9 mouse cellular contexts compared by ENCODE assay signal in the genomic region with DNA sequence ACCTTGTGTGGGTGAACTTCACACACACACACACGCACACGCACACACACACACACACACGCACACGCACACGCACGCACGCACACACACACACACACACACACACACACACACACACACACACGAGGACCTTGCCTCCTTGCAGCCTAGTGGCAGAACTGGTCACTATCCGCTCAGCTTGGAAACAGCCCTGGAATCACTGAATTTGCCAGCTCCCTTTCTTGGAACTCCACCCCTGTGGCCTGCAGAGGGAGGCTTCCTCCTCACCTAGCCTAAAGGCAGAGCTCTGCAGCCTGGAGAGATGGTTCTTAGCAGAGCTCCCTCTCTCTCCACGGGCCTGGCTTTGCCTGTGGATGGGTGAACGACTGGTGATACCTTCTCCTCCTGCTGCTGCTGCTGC. TPM values are rescaled to one million over a fixed set of nuclear protein-coding genes. Genes with fewer than 3 reads are reported as not detected.
DNase-seq lines count a peak whose midpoint lies in the region; ATAC-seq and TF ChIP-seq lines count a peak whose summit lies in the region.
"Had no signal": no experiment of that assay in that cellular context is flagged by ENCODE, and none has a peak within 500 bp of the region (broad histone marks: within the 10 kb centered on the region; RNA-seq: fewer than 3 reads in every experiment).

No protein-coding gene starts in this region.

- peaks cover 54% of the 10 kb centered on the region for H3K27me3 ChIP-seq in heart, embryonic 14.5 days (ENCODE audit: control insufficient read depth, insufficient read depth, low read length)
- H3K27me3 ChIP-seq in heart, adult 2 months (ENCODE audit: control insufficient read depth, insufficient read depth, low read length): peaks cover 9% of the 10 kb centered on the region
- no peaks in the 10 kb centered on the region for H3K27me3 ChIP-seq in forebrain, embryonic 15.5 days
- H3K27me3 ChIP-seq in midbrain, embryonic 10.5 days (ENCODE audit: low read depth, poor library complexity, severe bottlenecking): peaks cover 57% of the 10 kb centered on the region
- H3K27me3 ChIP-seq: CH12.LX had no signal

- peak overlapping the region; percentile 99 for H3K4me2 ChIP-seq in heart, embryonic 14.5 days (ENCODE audit: low read length)
- peak overlapping the region; percentile 93 for H3K4me2 ChIP-seq in forebrain, embryonic 15.5 days (replicated peaks)

- no peak for DNase-seq in heart, adult 2 months
- peak; percentile 44 for DNase-seq in cerebellum, adult 11-12 months
- peak; percentile 46 for DNase-seq in midbrain, embryonic 10.5 days (ENCODE audit: low spot score)
- no peak for DNase-seq in urinary bladder, adult 18-20 months (ENCODE audit: low spot score in 2 of 2)
- DNase-seq in spleen, adult 18-20 months: no peak
- no peak for DNase-seq in urinary bladder, postnatal 36 days (ENCODE audit: low spot score in 2 of 2)

- H3K9ac ChIP-seq in heart, embryonic 14.5 days (ENCODE audit: low read length): no peak overlapping the region
- H3K9ac ChIP-seq in heart, adult 2 months (ENCODE audit: low read depth, low read length): no peak overlapping the region
- H3K9ac ChIP-seq in forebrain, embryonic 15.5 days (replicated peaks): peak overlapping the region; percentile 73

- H3K36me3 ChIP-seq in heart, embryonic 14.5 days (ENCODE audit: control insufficient read depth, insufficient read depth, low read length): no peaks in the 10 kb centered on the region
- no peaks in the 10 kb centered on the region for H3K36me3 ChIP-seq in heart, adult 2 months (ENCODE audit: control insufficient read depth, insufficient read depth, low read length)
- 0 out of 2 replicates have a peak, but pooled peaks cover 2% of the 10 kb centered on the region for H3K36me3 ChIP-seq in forebrain, embryonic 15.5 days
- H3K36me3 ChIP-seq in midbrain, embryonic 10.5 days: peaks cover 17% of the 10 kb centered on the region

- no peak for TF ChIP-seq CTCF in heart, adult 2 months (IDR thresholded peaks at IDR 0.05)

- peak overlapping the region in 1 of 2 experiments; percentile 61; a peak in 2 of 4 replicates for H3K4me3 ChIP-seq in heart, embryonic 14.5 days (ENCODE audit: control insufficient read depth in 1 of 2, insufficient read depth in 1 of 2, low read depth in 1 of 2, low read length in 2 of 2)
- no peak overlapping the region for H3K4me3 ChIP-seq in heart, adult 2 months
- peak overlapping the region; percentile 75 for H3K4me3 ChIP-seq in forebrain, embryonic 15.5 days
- peak overlapping the region; percentile 86 for H3K4me3 ChIP-seq in midbrain, embryonic 10.5 days

- no peak for TF ChIP-seq EP300 in heart, adult 2 months (IDR thresholded peaks at IDR 0.05; ENCODE audit: insufficient read depth, low read depth, low read length)

- no peak for TF ChIP-seq POLR2A in heart, adult 2 months (IDR thresholded peaks at IDR 0.05; ENCODE audit: insufficient read depth, low read depth, low read length)

- H3K79me2 ChIP-seq in heart, adult 2 months (replicated peaks; ENCODE audit: control insufficient read depth, insufficient read depth, low read length): no peaks in the 10 kb centered on the region

- 31% methylated on average over 11 of the region's 11 CpGs for WGBS in heart, embryonic 14.5 days
- WGBS in heart, adult 2 months: 37% methylated on average over 9 of the region's 11 CpGs
- WGBS in forebrain, embryonic 15.5 days: 9% methylated on average over 11 of the region's 11 CpGs
- WGBS in midbrain, embryonic 10.5 days: 22% methylated on average over 11 of the region's 11 CpGs

- peaks cover 2% of the 10 kb centered on the region; the same call in 1 of the 2 replicates for H3K9me3 ChIP-seq in heart, embryonic 14.5 days (ENCODE audit: control insufficient read depth, low read length)
- no peaks in the 10 kb centered on the region for H3K9me3 ChIP-seq in forebrain, embryonic 15.5 days
- peaks cover 7% of the 10 kb centered on the region for H3K9me3 ChIP-seq in midbrain, embryonic 10.5 days (replicated peaks)

- no peak overlapping the region for H3K27ac ChIP-seq in heart, embryonic 14.5 days (replicated peaks in 1 of 2; ENCODE audit: control insufficient read depth in 1 of 2, insufficient read depth in 1 of 2, low read depth in 2 of 2, low read length in 2 of 2)
- no peak overlapping the region for H3K27ac ChIP-seq in heart, adult 2 months
- H3K27ac ChIP-seq in forebrain, embryonic 15.5 days (replicated peaks): peak overlapping the region; percentile 87; the same call in 1 of the 2 replicates
- H3K27ac ChIP-seq in midbrain, embryonic 10.5 days (replicated peaks): peak overlapping the region; percentile 89; the same call in 1 of the 2 replicates

- peaks cover 4 to 6% of the 10 kb centered on the region in 2 experiments for H3K4me1 ChIP-seq in heart, embryonic 14.5 days (ENCODE audit: control insufficient read depth in 2 of 2, insufficient read depth in 2 of 2, low read length in 2 of 2)
- H3K4me1 ChIP-seq in heart, adult 2 months (ENCODE audit: control insufficient read depth, insufficient read depth, low read length): no peaks in the 10 kb centered on the region
- H3K4me1 ChIP-seq in forebrain, embryonic 15.5 days: peaks cover 48% of the 10 kb centered on the region
- peaks cover 33% of the 10 kb centered on the region for H3K4me1 ChIP-seq in midbrain, embryonic 10.5 days

- ATAC-seq in heart, embryonic 14.5 days (ENCODE audit: insufficient number of reproducible peaks, insufficient read depth, low FRiP score, low read depth): no peak
- ATAC-seq in forebrain, embryonic 15.5 days (replicated peaks): no peak

- intact Hi-C loops in heart, adult 2 months (cut with DNase I): no loop called here

RNA-seq across cellular contexts. Expression of gene Cdh4, which starts 1.7 kb away (rescaled TPM):
- polyA plus RNA-seq in heart, embryonic 14.5 days (2014; fragmentation: Nextera tagmentation; extraction: Ambion mirVana): 1.1 TPM in 2 replicates
- 1 to 10 TPM in 1 of 2 experiments, under 1 TPM in 1; 0.93 to 1.2 TPM for total RNA-seq in heart, adult 2 months (2021)
- polyA plus RNA-seq in heart, adult 2 months (2012; rRNA removed): 0.38 and 0.90 TPM in 2 replicates
- 58.2 and 66.6 TPM in 2 replicates for polyA plus RNA-seq in forebrain, embryonic 15.5 days (2015; fragmentation: Nextera tagmentation; extraction: Ambion mirVana)
- 8.3 and 9.8 TPM in 2 replicates for polyA plus RNA-seq in midbrain, embryonic 10.5 days (2016; fragmentation: Nextera tagmentation; extraction: Ambion mirVana)
- total RNA-seq: CH12.LX had no signal

Comparison
In these comparisons a context has a peak if more than half of its experiments do, and no peak if none do; other contexts are left out.
1. H3K27ac ChIP-seq: peak in forebrain, embryonic 15.5 days (single experiment) and midbrain, embryonic 10.5 days (single experiment); none in heart, embryonic 14.5 days (0 of 2) and heart, adult 2 months (single experiment).
2. DNase-seq: peak in cerebellum, adult 11-12 months (single experiment) and midbrain, embryonic 10.5 days (single experiment); none in heart, adult 2 months (0 of 2), urinary bladder, adult 18-20 months (0 of 2), spleen, adult 18-20 months (0 of 2) and urinary bladder, postnatal 36 days (0 of 2).